Mouse (Mus musculus) lung, embryonic 16.5 days (tissue): ENCODE measurements around the gene Gm136. TPM values are rescaled to one million over a fixed set of nuclear protein-coding genes. Genes with fewer than 3 reads are reported as not detected.

ENCODE experiments used
- ATAC-seq: fragments of 200-750 bp; cut with Nextera tagmentation; 2 replicates; pipeline ENCODE4 v1.8.0; 2017; ENCODE audit warnings: low read depth, mild to moderate bottlenecking, moderate library complexity
- H3K27ac ChIP-seq: fragments of 300-500 bp; sonication (generic); 2 replicates; pipeline ENCODE4 v1.5.1; 2014; ENCODE audit warnings: mild to moderate bottlenecking, control low read depth, low read length
- H3K27me3 ChIP-seq: fragments of 300-500 bp; sonication (generic); 2 replicates; pipeline ENCODE4 v1.6.1; 2014; ENCODE audit warnings: low read depth, low read length, mixed read lengths; ENCODE audit not compliant: control insufficient read depth, insufficient read depth
- H3K36me3 ChIP-seq: fragments of 300-500 bp; sonication (generic); 2 replicates; pipeline ENCODE4 v1.6.1; 2014; ENCODE audit warnings: low read length; ENCODE audit not compliant: control insufficient read depth, insufficient read depth
- H3K4me1 ChIP-seq: fragments of 300-500 bp; sonication (generic); replicated peaks from 2 replicates; pipeline ENCODE4 v1.6.1; 2014; ENCODE audit warnings: low read length, mixed read lengths; ENCODE audit not compliant: control insufficient read depth, insufficient read depth
- H3K4me2 ChIP-seq: fragments of 300-500 bp; sonication (generic); 2 replicates; pipeline ENCODE4 v1.6.1; 2014; ENCODE audit warnings: low read depth, low read length, control low read depth
- H3K4me3 ChIP-seq: fragments of 300-500 bp; sonication (generic); 2 replicates; pipeline ENCODE4 v1.5.1; 2014; ENCODE audit warnings: mild to moderate bottlenecking, low read length, control low read depth
- H3K9ac ChIP-seq: fragments of 300-500 bp; sonication (generic); 2 replicates; pipeline ENCODE4 v1.6.1; 2014; ENCODE audit warnings: low read length, control low read depth
- H3K9me3 ChIP-seq: fragments of 300-500 bp; sonication (generic); 2 replicates; pipeline ENCODE4 v1.6.1; 2016; ENCODE audit warnings: low read length; ENCODE audit not compliant: control insufficient read depth
- WGBS: fragments of 180-500 bp; shearing (Covaris S2); extraction: QIAGEN DNeasy Blood & Tissue Kit; methylation state at CpG from one replicate; pipeline ENCODE4 v1.1.7; 2014; 5-methylcytosine and 5-hydroxymethylcytosine counted together
- polyA plus RNA-seq: library from polyadenylated mRNA; unstranded; fragments of >200 nt; fragmentation: Nextera tagmentation; extraction: Ambion mirVana; gene quantifications from 2 replicates; pipeline ENCODE4 v1.2.1, GENCODE M21; 2015

The Gm136 gene
- polyA plus RNA-seq, 1 experiment from 2014 or later, result not detected

GRCm38 (mm10) chr4:34720127-34720895 lies 35.8 kb downstream of the Gm136 start:
- Histone ChIP-seq H3K4me2 (no peak overlapping the region), H3K27ac (no peak overlapping the region), H3K27me3 (no peaks in the 10 kb centered on the region), H3K9me3 (peaks cover 5% of the 10 kb centered on the region), H3K4me1 (no peaks in the 10 kb centered on the region), H3K36me3 (no peaks in the 10 kb centered on the region), H3K4me3 (no peak overlapping the region), H3K9ac (no peak overlapping the region)
- no peak for ATAC-seq
- 87% methylated on average over 7 of the region's 7 CpGs for WGBS

GRCm38 (mm10) chr4:34719421-34719820 lies 36.6 kb downstream of the Gm136 start:
- H3K4me3 ChIP-seq, result no peak overlapping the region
- H3K27me3 ChIP-seq, result no peaks in the 10 kb centered on the region
- no peak for ATAC-seq
- no peaks in the 10 kb centered on the region for H3K4me1 ChIP-seq
- no peak overlapping the region for H3K27ac ChIP-seq
- no peak overlapping the region for H3K9ac ChIP-seq
- H3K9me3 ChIP-seq, result peaks cover 5% of the 10 kb centered on the region
- no peaks in the 10 kb centered on the region for H3K36me3 ChIP-seq
- H3K4me2 ChIP-seq, result no peak overlapping the region
- WGBS, result 96% methylated on average over 12 of the region's 12 CpGs

- peaks cover 5% of the 10 kb centered on the region for H3K9me3 ChIP-seq
- no peak overlapping the region for H3K9ac ChIP-seq
- 95% methylated on average over 1 of the region's 1 CpGs for WGBS
- no peak overlapping the region for H3K4me2 ChIP-seq
- H3K4me3 ChIP-seq, result no peak overlapping the region
- no peaks in the 10 kb centered on the region for H3K36me3 ChIP-seq
- no peak overlapping the region for H3K27ac ChIP-seq
- no peak for ATAC-seq
- H3K4me1 ChIP-seq, result no peaks in the 10 kb centered on the region
- no peaks in the 10 kb centered on the region for H3K27me3 ChIP-seq
Observed at GRCm38 (mm10) chr4:34715062-34715461, 41.0 kb downstream of the Gm136 start.

GRCm38 (mm10) chr4:34708127-34708526 lies 47.9 kb downstream of the Gm136 start:
- no peak overlapping the region for H3K9ac ChIP-seq
- ATAC-seq, result no peak
- H3K27ac ChIP-seq, result no peak overlapping the region
- H3K4me3 ChIP-seq, result no peak overlapping the region
- WGBS, result 61% methylated on average over 3 of the region's 3 CpGs
- no peaks in the 10 kb centered on the region for H3K36me3 ChIP-seq
- H3K27me3 ChIP-seq, result no peaks in the 10 kb centered on the region
- no peaks in the 10 kb centered on the region for H3K4me1 ChIP-seq
- H3K4me2 ChIP-seq, result no peak overlapping the region
- no peaks in the 10 kb centered on the region for H3K9me3 ChIP-seq

GRCm38 (mm10) chr4:34707248-34707647 lies 48.8 kb downstream of the Gm136 start:
- H3K4me3 ChIP-seq, result no peak overlapping the region
- no peaks in the 10 kb centered on the region for H3K9me3 ChIP-seq
- no peak for ATAC-seq
- no peaks in the 10 kb centered on the region for H3K4me1 ChIP-seq
- 68% methylated on average over 3 of the region's 3 CpGs for WGBS
- no peak overlapping the region for H3K4me2 ChIP-seq
- H3K9ac ChIP-seq, result no peak overlapping the region
- H3K36me3 ChIP-seq, result no peaks in the 10 kb centered on the region
- H3K27me3 ChIP-seq, result no peaks in the 10 kb centered on the region
- H3K27ac ChIP-seq, result no peak overlapping the region

GRCm38 (mm10) chr4:34703029-34703428 lies 53.0 kb downstream of the Gm136 start:
- Histone ChIP-seq H3K27me3 (no peaks in the 10 kb centered on the region), H3K4me2 (no peak overlapping the region), H3K27ac (no peak overlapping the region), H3K4me3 (no peak overlapping the region), H3K9ac (no peak overlapping the region), H3K9me3 (no peaks in the 10 kb centered on the region), H3K4me1 (no peaks in the 10 kb centered on the region), H3K36me3 (no peaks in the 10 kb centered on the region)
- ATAC-seq, result no peak
- WGBS, result 67% methylated on average over 4 of the region's 4 CpGs

GRCm38 (mm10) chr4:34702231-34702630 lies 53.8 kb downstream of the Gm136 start:
- Histone ChIP-seq H3K9ac (no peak overlapping the region), H3K9me3 (no peaks in the 10 kb centered on the region), H3K36me3 (no peaks in the 10 kb centered on the region), H3K27ac (no peak overlapping the region), H3K27me3 (no peaks in the 10 kb centered on the region), H3K4me2 (no peak overlapping the region), H3K4me3 (no peak overlapping the region), H3K4me1 (no peaks in the 10 kb centered on the region)
- 95% methylated on average over 11 of the region's 11 CpGs for WGBS
- no peak for ATAC-seq

- Histone ChIP-seq H3K4me2 (no peak overlapping the region), H3K9me3 (no peaks in the 10 kb centered on the region), H3K36me3 (no peaks in the 10 kb centered on the region), H3K27ac (no peak overlapping the region), H3K4me3 (no peak overlapping the region), H3K27me3 (no peaks in the 10 kb centered on the region), H3K9ac (no peak overlapping the region), H3K4me1 (no peaks in the 10 kb centered on the region)
- WGBS, result 48% methylated on average over 5 of the region's 5 CpGs
- ATAC-seq, result 0 out of 2 replicates have a peak, but pooled peaks have one; percentile 36
Observed at GRCm38 (mm10) chr4:34701528-34701927, 54.5 kb downstream of the Gm136 start.
